Mouse (Mus musculus) neural tube, embryonic 11.5 days (tissue): Measurements from ENCODE around the gene Rps16. TPM values are rescaled to one million over a fixed set of nuclear protein-coding genes. Genes with fewer than 3 reads are reported as not detected.

Experiments
- ATAC-seq: fragments of 200-750 bp; cut with Nextera tagmentation; 2 replicates; pipeline ENCODE4 v1.8.0; 2017; ENCODE audit warnings: moderate number of reproducible peaks, mild to moderate bottlenecking, moderate TSS enrichment, moderate library complexity; ENCODE audit not compliant: insufficient read depth, low FRiP score, low TSS enrichment
- DNase-seq: peaks from one replicate; pipeline ENCODE4 v3.0.0-alpha.2; 2015; ENCODE audit warnings: low spot score
- H3K27ac ChIP-seq: fragments of 300-500 bp; sonication (generic); 2 replicates; pipeline ENCODE4 v1.5.1; 2014; ENCODE audit warnings: low read depth, mild to moderate bottlenecking, low read length
- H3K27me3 ChIP-seq: fragments of 300-500 bp; sonication (generic); 2 replicates; pipeline ENCODE4 v1.6.1; 2014; ENCODE audit warnings: mild to moderate bottlenecking, low read length, mixed read lengths; ENCODE audit not compliant: control insufficient read depth, insufficient read depth
- H3K36me3 ChIP-seq: fragments of 300-500 bp; sonication (generic); 2 replicates; pipeline ENCODE4 v1.6.1; 2014; ENCODE audit warnings: mild to moderate bottlenecking, low read length, moderate library complexity, mixed read lengths; ENCODE audit not compliant: control insufficient read depth, insufficient read depth
- H3K4me1 ChIP-seq: fragments of 300-500 bp; sonication (generic); 2 replicates; pipeline ENCODE4 v1.6.1; 2014; ENCODE audit warnings: low read length, mixed read lengths; ENCODE audit not compliant: control insufficient read depth, insufficient read depth
- H3K4me2 ChIP-seq: fragments of 300-500 bp; sonication (generic); 2 replicates; pipeline ENCODE4 v1.6.1; 2014; ENCODE audit warnings: low read depth, mild to moderate bottlenecking, moderate library complexity
- H3K4me3 ChIP-seq: fragments of 300-500 bp; sonication (generic); 2 replicates; pipeline ENCODE4 v1.5.1; 2014; ENCODE audit warnings: low read depth, low read length
- H3K9ac ChIP-seq: fragments of 300-500 bp; sonication (generic); 2 replicates; pipeline ENCODE4 v1.6.1; 2014; ENCODE audit warnings: mild to moderate bottlenecking, low read length
- H3K9me3 ChIP-seq: fragments of 300-500 bp; sonication (generic); 2 replicates; pipeline ENCODE4 v1.6.1; 2016; ENCODE audit warnings: low read length; ENCODE audit not compliant: control insufficient read depth
- WGBS: fragments of 180-500 bp; shearing (Covaris S2); extraction: QIAGEN DNeasy Blood & Tissue Kit; methylation state at CpG from one replicate; pipeline ENCODE4 v1.1.7; 2014; 5-methylcytosine and 5-hydroxymethylcytosine counted together
- polyA plus RNA-seq: library from polyadenylated mRNA; unstranded; fragments of >200 nt; fragmentation: Nextera tagmentation; extraction: Ambion mirVana; gene quantifications from 2 replicates; pipeline ENCODE4 v1.2.1, GENCODE M21; 2014

Rps16 gene
- polyA plus RNA-seq, 1 experiment from 2014 or later = 780 TPM

DNA sequence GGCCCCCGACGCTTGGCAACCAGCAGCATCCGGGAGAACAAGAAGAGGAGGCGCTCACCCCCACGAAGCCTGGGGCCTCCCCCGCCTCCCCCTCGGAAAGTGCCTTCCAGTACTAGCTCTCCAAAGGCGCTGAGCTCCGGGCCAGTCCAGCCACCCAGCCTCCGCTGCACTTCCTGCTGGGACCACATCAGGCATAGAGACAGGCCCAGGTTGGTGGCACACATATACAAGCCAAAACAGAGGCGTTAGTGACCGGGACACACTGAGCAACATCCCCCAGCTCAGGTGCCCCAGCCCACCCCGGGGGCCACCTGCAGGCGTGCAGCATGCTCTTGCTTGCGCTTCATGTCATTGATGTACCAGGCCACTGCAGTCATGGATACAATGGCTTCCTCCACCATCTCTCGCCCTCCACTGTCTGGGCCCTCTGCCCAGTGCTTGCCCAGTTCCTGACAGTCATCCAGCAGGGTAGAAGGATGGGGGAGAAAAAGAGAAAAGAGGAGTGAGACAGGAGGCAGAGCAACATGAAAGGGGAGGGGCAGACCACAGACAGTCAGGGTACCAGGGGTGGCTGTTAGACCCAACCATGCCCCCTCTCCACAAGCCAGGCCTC, 17.3 kb downstream of the Rps16 start:
- Histone ChIP-seq H3K9ac (no peak overlapping the region), H3K9me3 (no peaks in the 10 kb centered on the region), H3K36me3 (peaks cover 33% of the 10 kb centered on the region), H3K4me3 (no peak overlapping the region), H3K4me1 (peaks cover 12% of the 10 kb centered on the region), H3K27me3 (no peaks in the 10 kb centered on the region), H3K4me2 (no peak overlapping the region), H3K27ac (no peak overlapping the region)
- WGBS = 92% methylated on average over 16 of the region's 16 CpGs
- DNase-seq (no peak), ATAC-seq (no peak)

DNA sequence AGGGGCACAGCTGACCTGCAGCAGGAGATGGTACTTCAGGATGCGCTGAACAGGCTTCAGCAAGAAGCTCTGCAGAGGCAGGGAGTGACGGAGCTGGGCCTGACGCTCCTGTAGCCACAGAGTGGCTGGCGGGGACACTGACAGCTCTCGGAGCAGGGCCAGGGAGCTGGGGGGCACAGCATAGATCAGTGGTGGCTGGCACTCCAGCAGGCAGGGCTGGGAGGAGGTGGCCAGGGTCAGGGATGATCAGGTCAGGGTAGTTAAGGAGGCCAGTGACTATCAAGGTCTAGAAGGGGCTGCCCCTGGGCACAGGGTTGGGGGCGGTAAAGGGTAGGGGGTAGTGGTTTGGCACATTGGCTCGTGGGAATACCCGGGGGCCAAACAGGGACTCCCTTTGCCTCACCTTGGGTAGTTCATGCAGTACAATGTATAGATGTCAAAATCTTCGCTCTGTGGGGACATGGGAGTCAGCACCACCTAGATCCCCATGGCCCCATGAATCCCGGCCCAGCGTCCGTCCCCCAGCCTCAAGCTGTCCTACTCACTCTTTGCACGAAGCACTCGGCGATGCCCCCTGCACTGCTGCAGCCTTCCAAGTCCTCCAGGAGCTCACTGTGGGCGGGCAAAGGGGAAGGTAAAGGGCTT, 17.9 kb downstream of the Rps16 start:
- no peak overlapping the region for H3K4me3 ChIP-seq
- H3K9ac ChIP-seq = no peak overlapping the region
- no peak overlapping the region for H3K4me2 ChIP-seq
- ATAC-seq (no peak), DNase-seq (no peak)
- no peaks in the 10 kb centered on the region for H3K9me3 ChIP-seq
- peaks cover 12% of the 10 kb centered on the region for H3K4me1 ChIP-seq
- H3K36me3 ChIP-seq = peaks cover 32% of the 10 kb centered on the region
- 93% methylated on average over 16 of the region's 16 CpGs for WGBS
- no peaks in the 10 kb centered on the region for H3K27me3 ChIP-seq
- no peak overlapping the region for H3K27ac ChIP-seq

DNA sequence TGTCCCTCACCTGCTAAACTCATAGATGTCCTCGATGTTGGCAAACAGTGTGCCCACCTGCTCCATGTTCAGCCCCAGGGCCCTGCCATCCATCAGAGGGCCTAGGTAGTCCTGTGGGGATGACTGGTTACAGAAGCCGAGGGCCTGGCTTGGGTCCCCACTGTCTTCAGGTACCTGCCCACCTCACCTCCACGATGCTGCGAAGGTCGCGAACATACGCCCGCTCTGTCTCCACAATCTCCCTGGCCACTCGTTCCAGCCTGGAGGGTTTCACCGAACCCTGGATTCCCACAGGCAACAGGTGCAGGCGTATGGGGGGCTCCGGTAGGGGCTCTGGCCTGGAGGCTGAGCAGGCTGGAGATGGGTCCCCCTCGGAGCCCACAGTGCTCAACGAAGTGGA, 19.6 kb downstream of the Rps16 start:
- peaks cover 12% of the 10 kb centered on the region for H3K4me1 ChIP-seq
- no peaks in the 10 kb centered on the region for H3K9me3 ChIP-seq
- H3K36me3 ChIP-seq = peaks cover 22% of the 10 kb centered on the region
- H3K27me3 ChIP-seq = no peaks in the 10 kb centered on the region
- DNase-seq = no peak
- peak overlapping the region; percentile 82 for H3K4me3 ChIP-seq
- H3K27ac ChIP-seq = no peak overlapping the region
- 93% methylated on average over 14 of the region's 14 CpGs for WGBS
- peak overlapping the region; percentile 88; the same call in 1 of the 2 replicates for H3K4me2 ChIP-seq
- no peak for ATAC-seq
- peak overlapping the region; percentile 26 for H3K9ac ChIP-seq

DNA sequence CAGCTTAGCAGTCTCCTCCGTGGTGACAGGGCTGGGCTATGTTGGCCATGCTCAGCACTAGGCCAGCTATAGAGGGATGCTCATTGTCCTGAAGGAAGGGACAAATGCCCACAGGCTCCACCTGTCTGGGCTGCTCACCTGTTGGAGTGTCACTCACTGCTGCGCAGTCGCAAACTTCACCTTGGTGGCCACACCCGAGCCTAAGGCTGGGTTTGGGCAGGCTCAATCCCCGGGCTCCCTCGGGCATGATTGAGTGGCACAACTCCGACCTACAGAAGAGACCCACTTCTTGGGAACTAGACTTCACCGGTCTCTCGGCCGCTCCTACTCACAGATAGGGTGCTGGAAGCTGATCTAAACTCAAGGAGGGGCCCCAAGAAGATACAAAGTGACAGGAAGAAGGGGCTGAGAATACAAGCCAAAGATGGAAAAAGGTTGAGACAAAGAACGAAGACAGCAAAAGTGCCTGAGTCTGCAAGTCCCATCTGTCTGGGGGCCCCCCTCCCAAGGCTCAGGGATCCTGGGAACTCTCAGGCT, 20.6 kb downstream of the Rps16 start:
- WGBS = 9% methylated on average over 11 of the region's 11 CpGs
- Histone ChIP-seq H3K27me3 (no peaks in the 10 kb centered on the region), H3K36me3 (peaks cover 19% of the 10 kb centered on the region), H3K4me2 (peak overlapping the region; percentile 88), H3K9me3 (no peaks in the 10 kb centered on the region), H3K4me3 (peak overlapping the region; percentile 82), H3K4me1 (peaks cover 17% of the 10 kb centered on the region), H3K27ac (peak overlapping the region; percentile 88; the same call in 1 of the 2 replicates), H3K9ac (peak overlapping the region; percentile 88)
- DNase-seq (no peak), ATAC-seq (no peak)

DNA sequence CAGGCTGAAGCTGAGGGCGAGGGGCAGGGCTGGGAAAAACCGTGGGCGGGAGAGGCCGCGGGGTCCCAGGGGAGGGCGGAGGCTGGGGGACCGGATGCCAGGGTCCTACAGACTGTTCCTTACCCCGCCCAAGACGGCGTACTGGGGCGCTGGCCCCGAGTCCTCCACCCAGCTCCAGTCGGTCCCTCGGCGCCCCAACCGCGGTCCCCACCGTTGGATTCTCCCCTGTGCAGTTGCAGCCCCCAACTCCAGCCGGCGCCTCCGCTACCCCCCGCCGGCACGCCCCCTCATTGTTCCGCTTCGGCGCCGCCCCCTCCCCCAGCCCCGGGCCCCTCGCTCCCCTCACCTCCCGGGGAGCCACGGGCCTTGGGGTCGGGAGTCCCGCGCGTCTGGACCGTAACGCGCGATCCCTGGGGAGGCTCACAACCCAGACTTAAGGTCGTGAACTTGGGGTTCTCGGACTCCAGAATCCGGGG, 21.1 kb downstream of the Rps16 start:
- Histone ChIP-seq H3K36me3 (peaks cover 17% of the 10 kb centered on the region), H3K4me2 (peak overlapping the region; percentile 88), H3K27ac (peak overlapping the region; percentile 88), H3K27me3 (no peaks in the 10 kb centered on the region), H3K4me3 (peak overlapping the region; percentile 82), H3K9ac (peak overlapping the region; percentile 88), H3K4me1 (peaks cover 22% of the 10 kb centered on the region), H3K9me3 (no peaks in the 10 kb centered on the region)
- DNase-seq (peak; percentile 65), ATAC-seq (peak; percentile 5; the same call in 1 of the 2 replicates)
- WGBS = under 1% methylated on average over 36 of the region's 43 CpGs

DNA sequence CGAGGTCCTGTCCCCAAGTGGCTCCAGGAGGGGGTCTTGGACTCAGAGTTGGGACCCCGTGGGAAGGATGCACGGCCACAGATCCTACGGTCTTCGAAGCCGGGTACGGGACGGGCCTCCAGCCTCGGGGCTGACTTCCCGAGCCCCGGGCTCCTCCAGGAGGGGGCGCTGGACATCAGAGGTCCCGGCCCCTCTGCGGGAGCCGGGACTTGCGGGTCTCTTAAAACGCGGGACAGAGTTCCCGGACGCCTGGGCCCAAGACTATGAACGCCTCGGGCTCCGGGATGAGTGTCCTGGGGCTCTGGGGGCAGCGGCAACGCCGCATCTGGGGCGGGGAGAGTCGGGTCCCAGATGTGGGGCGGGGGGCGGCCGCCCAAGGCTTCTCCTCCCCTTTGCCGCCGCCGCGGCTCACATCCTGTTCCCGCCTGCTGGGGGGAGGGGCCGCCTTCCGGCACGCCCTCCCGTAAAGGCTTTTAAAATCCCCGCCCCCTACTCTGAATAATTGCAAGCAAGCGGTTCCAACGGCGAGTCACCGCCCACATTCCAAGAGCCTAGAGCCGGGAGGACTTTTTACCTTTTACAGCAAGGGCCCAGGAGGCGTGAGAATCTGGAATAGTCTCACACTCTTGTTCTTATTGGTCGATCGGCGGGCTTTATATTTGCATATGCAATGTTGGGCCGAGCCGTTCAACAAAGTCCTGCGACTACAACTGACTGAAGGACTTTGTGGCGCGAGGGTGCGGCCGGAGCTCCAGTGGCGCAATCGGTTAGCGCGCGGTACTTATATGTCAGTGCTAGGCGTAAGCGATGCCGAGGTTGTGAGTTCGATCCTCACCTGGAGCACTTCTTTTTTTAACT, 22.0 kb downstream of the Rps16 start, which contains the start of gene Plekhg2:
Gene Plekhg2, minus strand, starts transcription at position 349 of the 858 bp plus-strand sequence.
- Histone ChIP-seq H3K36me3 (peaks cover 9% of the 10 kb centered on the region), H3K9me3 (no peaks in the 10 kb centered on the region), H3K27ac (peak within 1 kb of the TSS; percentile 88), H3K4me3 (peak within 1 kb of the TSS; percentile 82), H3K9ac (peak within 1 kb of the TSS; percentile 88), H3K4me2 (peak within 1 kb of the TSS; percentile 88), H3K4me1 (peaks cover 24% of the 10 kb centered on the region), H3K27me3 (no peaks in the 10 kb centered on the region)
- ATAC-seq = peak; percentile 75
- under 1% methylated on average over 64 of the region's 66 CpGs for WGBS
- peak; percentile 98 for DNase-seq

DNA sequence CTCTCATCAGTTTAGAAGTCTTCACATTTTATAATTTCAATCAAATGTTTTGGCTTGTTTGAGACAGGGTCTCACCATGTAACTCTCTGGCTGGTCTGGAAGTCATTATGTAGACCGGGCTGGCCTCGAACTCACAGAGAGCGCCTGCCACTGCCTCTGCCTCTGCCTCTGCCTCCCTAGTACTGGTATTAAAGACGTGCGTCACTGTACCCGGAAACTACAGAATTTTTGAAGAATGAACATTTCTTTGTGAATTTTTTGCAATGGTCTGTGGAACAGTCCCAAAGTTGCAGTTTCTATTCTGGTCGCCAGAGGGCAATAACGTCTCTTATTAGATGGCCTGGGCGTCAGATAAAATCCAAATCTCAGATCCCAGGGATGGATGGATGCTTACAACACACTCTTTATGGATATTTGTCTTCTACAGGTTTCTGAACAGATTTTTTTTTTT, 22.7 kb downstream of the Rps16 start:
- H3K27me3 ChIP-seq = no peaks in the 10 kb centered on the region
- peak overlapping the region; percentile 32 for H3K4me2 ChIP-seq
- peak overlapping the region; percentile 82 for H3K4me3 ChIP-seq
- WGBS = under 1% methylated on average over 9 of the region's 9 CpGs
- no peak overlapping the region for H3K9ac ChIP-seq
- H3K27ac ChIP-seq = peak overlapping the region; percentile 88; the same call in 1 of the 2 replicates
- peak; percentile 10; the same call in 1 of the 2 replicates for ATAC-seq
- peaks cover 7% of the 10 kb centered on the region for H3K36me3 ChIP-seq
- peak; percentile 81 for DNase-seq
- H3K4me1 ChIP-seq = peaks cover 29% of the 10 kb centered on the region
- no peaks in the 10 kb centered on the region for H3K9me3 ChIP-seq

DNA sequence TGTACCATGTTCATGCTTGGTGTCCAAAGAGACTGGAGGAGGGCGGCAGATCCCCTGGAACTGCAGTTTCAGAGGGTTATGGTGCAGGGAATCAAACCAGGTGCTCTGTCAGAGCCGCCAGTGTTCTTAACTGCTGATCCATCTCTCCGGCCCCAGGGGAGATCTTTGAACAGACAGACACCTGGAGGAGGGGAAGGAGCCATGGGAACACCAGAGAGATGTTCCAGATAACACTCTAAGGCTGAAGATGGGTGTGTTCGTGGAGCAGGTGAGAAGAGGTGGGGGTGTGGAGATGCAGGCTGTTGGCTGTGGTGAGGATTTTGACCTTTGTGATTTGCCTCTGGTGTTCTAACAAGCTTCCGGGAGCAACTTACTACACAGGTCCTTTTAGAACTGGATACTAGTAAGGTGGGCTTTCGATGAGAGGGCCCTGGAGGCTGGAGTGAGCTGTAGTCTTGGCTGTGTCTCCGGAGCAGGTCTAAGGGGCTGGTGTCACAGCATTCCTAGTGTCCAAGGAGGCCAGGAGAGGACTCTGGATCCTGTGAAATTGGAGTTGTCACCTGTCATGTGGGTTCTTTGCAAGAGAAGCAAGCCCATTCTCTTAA, 23.5 kb downstream of the Rps16 start:
- peaks cover 35% of the 10 kb centered on the region for H3K4me1 ChIP-seq
- H3K36me3 ChIP-seq = peaks cover 7% of the 10 kb centered on the region
- no peaks in the 10 kb centered on the region for H3K9me3 ChIP-seq
- WGBS = 82% methylated on average over 7 of the region's 7 CpGs
- H3K9ac ChIP-seq = no peak overlapping the region
- DNase-seq (no peak), ATAC-seq (no peak)
- 0 out of 2 replicates have a peak overlapping the region, but pooled peaks have one; percentile 27 for H3K27ac ChIP-seq
- no peak overlapping the region for H3K4me3 ChIP-seq
- no peak overlapping the region for H3K4me2 ChIP-seq
- H3K27me3 ChIP-seq = no peaks in the 10 kb centered on the region
